Mouse (Mus musculus) megakaryocyte-erythroid progenitor cell, adult 5 weeks (primary cell): Measurements from ENCODE around the gene Megf11. TPM values are rescaled to one million over a fixed set of nuclear protein-coding genes. Genes with fewer than 3 reads are reported as not detected.

ENCODE experiments used
- polyA plus RNA-seq: library from polyadenylated mRNA; stranded (reverse); fragments of >175 nt; gene quantifications from 2 replicates; pipeline ENCODE4 v1.2.3, GENCODE M21; 2012

Gene Megf11
- polyA plus RNA-seq, result 0.01 and 0.21 TPM in 2 replicates

DNA sequence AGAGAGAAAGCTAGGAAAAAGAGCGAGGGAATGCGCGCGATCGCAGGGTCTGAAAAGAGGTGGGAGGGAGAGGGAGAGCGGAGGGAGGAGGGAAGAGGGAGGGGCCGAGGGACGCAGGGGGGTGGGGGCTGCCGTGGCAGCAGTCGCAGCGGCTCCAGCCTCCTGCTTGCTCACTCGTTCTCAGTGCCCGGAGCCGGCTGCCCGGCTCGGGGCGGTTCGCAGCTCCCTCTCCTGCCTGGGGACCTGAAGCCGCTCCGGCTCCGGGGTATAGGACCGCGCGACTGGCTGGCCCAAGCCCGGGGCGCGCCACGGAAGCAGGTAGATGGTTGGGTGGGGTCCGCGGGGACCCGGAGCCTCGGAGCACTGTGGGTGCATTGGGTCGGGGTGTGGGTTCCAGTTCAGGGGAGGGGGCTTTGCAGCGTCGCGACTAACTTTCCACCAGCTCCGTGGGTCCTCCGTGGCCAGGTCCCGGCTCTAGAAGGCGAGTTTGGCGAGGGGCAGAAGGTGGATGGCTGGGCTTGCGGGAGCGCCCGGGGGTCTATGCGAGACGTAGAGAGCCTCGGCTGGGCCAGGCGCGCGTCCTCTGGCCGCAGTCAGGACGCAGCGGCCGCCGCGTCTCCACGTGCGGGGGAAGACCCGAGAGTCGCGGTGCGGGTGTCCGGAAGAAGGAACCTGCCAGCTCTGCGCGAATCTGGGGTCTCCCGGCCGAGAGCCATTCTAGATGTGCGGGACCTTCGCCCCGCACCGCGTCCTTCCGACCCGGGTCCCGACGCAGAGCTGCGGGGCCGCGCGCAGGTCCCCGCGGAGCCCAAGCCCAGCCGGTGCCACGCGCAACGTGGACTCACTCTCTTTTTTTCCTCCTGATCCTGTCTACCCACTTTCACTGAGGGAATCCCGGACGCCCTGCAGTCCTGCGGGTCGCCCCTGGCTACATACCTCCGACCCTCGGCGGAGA is at the start of gene Megf11:
Gene Megf11 (plus strand): TSS at position 116 of the 955 bp plus-strand sequence.

GRCm38 (mm10) chr9:64341254-64341566 is 44.2 kb upstream of the Megf11 start, which contains the start of gene Dis3l:
TSS of gene Dis3l (minus strand) at chr9:64341288.

GRCm38 (mm10) chr9:64737406-64738201 is 352.2 kb downstream of the Megf11 start, which contains the start of gene Rab11a:
TSS of gene Rab11a (minus strand) at chr9:64737758.

Other genes with a start within 250 kb of the Megf11 start
- 7.6 and 9.2 TPM in 2 replicates for gene Zwilch, start 212.5 kb upstream of the Megf11 start, polyA plus RNA-seq
- gene Rpl4, start 212.3 kb upstream of the Megf11 start, polyA plus RNA-seq, result 412 and 479 TPM in 2 replicates
- gene Snapc5, start 206.4 kb upstream of the Megf11 start, polyA plus RNA-seq, result 4.0 and 4.4 TPM in 2 replicates
- not detected in 2 replicates for gene Uchl4, start 150.4 kb upstream of the Megf11 start, polyA plus RNA-seq
- gene Map2k1, start 132.0 kb upstream of the Megf11 start, polyA plus RNA-seq, result 25.4 and 27.1 TPM in 2 replicates
- gene Tipin, start 104.0 kb upstream of the Megf11 start, polyA plus RNA-seq, result 5.4 and 5.5 TPM in 2 replicates
- gene Dis3l, start 44.3 kb upstream of the Megf11 start, polyA plus RNA-seq, result 6.7 and 6.8 TPM in 2 replicates